Mouse (Mus musculus): Measurements from ENCODE around the gene Pdgfra. TPM values are rescaled to one million over a fixed set of nuclear protein-coding genes. Genes with fewer than 3 reads are reported as not detected.

Pdgfra gene
- polyA plus RNA-seq, 1 experiment from 2014 or later = 50.1 TPM

DNA sequence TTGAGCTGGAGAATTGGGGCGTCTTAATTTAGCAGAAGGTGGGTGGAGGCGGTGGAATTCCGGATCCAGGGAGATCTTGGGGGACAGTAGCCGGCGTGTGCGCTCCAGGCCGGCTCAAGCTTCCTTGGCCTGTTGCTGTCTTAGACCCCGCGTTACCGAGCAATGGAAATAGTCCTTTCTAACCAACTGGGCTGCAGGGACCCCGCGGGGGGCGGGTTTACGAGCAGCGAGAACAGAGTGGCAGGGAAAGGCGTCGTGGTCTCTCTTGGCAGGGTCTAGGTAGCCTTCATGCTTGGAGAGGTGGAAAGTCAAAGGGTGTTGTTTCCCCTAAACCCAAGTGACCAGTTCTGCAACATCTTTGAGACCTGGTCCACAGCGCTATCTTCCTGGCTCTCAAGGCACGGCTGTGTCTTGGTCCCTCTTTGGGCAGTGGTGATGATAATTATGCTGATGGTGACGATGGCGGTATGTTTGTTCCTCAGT is 4.5 kb downstream of the Pdgfra start:
- peak overlapping the region; percentile 53 for H3K4me3 ChIP-seq
- H3K27me3 ChIP-seq = peaks cover 48% of the 10 kb centered on the region
- H3K4me2 ChIP-seq (replicated peaks) = peak overlapping the region; percentile 90
- 1% methylated on average over 21 of the region's 21 CpGs for WGBS
- H3K36me3 ChIP-seq = no peaks in the 10 kb centered on the region
- peak overlapping the region; percentile 65 for H3K9ac ChIP-seq
- no peaks in the 10 kb centered on the region for H3K9me3 ChIP-seq (replicated peaks)
- peak overlapping the region; percentile 83 for H3K27ac ChIP-seq
- H3K4me1 ChIP-seq = peaks cover 31% of the 10 kb centered on the region
- ATAC-seq (ENCODE audit: low FRiP score) = peak; percentile 66

DNA sequence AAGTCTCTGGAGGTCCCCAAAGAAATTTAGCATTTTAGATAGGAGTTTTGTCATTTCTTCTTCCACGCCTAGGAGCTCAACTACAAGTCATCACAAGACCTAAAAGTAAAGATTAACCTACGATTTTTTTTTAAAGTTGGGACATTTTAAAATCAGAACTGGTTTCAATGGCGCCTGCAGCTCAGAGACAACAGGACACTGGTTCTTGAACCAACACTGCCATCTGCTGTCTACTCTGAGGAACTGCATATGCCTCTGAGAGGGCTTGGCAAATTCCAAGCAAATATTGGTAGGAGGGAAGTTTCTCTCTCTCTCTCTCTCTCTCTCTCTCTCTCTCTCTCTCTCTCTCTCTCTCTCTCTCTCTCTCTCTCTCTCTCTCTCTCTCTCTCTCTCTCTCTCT is 4.9 kb downstream of the Pdgfra start:
- Histone ChIP-seq H3K4me3 (peak overlapping the region; percentile 53), H3K9me3 (replicated peaks) (no peaks in the 10 kb centered on the region), H3K27me3 (peaks cover 43% of the 10 kb centered on the region), H3K9ac (peak overlapping the region; percentile 65; the same call in 1 of the 2 replicates), H3K4me2 (replicated peaks) (peak overlapping the region; percentile 90), H3K4me1 (peaks cover 30% of the 10 kb centered on the region), H3K36me3 (no peaks in the 10 kb centered on the region), H3K27ac (0 out of 2 replicates have a peak overlapping the region, but pooled peaks have one; percentile 83)
- no peak for ATAC-seq (ENCODE audit: low FRiP score)
- WGBS = 0% methylated on average over 3 of the region's 3 CpGs

DNA sequence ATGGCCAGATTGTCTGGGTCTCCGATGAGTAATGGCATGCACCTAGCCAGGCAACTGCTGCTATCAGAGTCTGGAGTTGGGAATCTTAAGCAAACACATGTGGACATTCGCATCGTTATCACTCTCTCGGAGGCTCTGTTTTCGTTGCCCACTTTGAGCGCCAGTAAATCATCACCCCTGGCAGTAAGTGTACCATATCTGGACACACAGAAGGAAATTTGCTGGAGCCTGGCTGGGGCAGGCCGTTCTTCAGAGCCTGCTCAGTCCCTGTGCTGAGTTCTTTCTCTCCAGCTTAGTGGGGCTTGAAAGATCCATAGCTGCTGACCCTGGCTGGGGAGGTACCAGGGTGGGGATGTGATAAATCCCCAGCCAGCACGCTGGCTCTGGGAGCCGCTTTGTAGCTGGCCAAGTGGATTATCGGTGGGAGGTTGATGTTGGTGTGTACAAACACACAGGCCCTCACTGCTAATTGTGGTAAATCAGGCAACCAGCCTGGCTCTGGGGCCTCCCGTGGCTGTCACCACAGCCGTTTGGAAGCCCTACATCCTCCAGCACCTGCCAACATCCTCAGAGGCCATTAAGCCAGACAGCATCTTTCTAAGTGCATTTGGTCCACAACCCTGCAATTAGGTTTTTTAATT is 8.6 kb downstream of the Pdgfra start:
- Histone ChIP-seq H3K4me1 (peaks cover 8% of the 10 kb centered on the region; the same call in 1 of the 2 replicates), H3K9me3 (replicated peaks) (no peaks in the 10 kb centered on the region), H3K27me3 (peaks cover 11% of the 10 kb centered on the region), H3K36me3 (no peaks in the 10 kb centered on the region), H3K27ac (no peak overlapping the region), H3K4me2 (replicated peaks) (no peak overlapping the region), H3K9ac (no peak overlapping the region), H3K4me3 (no peak overlapping the region)
- ATAC-seq (ENCODE audit: low FRiP score) = no peak
- 69% methylated on average over 12 of the region's 12 CpGs for WGBS

DNA sequence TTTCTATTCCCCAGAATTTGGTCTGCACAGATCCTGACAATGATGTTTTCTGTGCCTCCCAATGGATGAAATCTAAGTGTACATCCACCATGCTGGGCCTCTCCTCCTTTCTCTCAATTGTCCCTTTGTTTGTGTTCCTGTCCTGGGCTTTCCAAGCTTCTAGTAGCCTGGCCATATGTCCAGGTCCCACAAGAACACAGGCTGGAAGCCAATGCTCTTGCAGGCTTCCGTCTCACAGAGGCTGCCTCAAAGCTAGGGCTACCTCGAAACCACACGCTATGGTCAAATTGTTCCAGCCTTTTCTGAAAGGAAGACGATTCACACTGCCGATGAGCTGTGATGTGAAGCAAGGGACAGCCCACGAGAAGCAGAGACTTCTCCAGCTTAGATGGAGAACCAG is 9.5 kb downstream of the Pdgfra start:
- H3K27me3 ChIP-seq = 0 out of 2 replicates have a peak, but pooled peaks cover 3% of the 10 kb centered on the region
- H3K4me1 ChIP-seq = 0 out of 2 replicates have a peak, but pooled peaks cover 2% of the 10 kb centered on the region
- H3K4me3 ChIP-seq = no peak overlapping the region
- WGBS = 88% methylated on average over 6 of the region's 6 CpGs
- no peak overlapping the region for H3K27ac ChIP-seq
- no peak overlapping the region for H3K9ac ChIP-seq
- H3K9me3 ChIP-seq (replicated peaks) = no peaks in the 10 kb centered on the region
- H3K4me2 ChIP-seq (replicated peaks) = no peak overlapping the region
- ATAC-seq (ENCODE audit: low FRiP score) = no peak
- no peaks in the 10 kb centered on the region for H3K36me3 ChIP-seq

DNA sequence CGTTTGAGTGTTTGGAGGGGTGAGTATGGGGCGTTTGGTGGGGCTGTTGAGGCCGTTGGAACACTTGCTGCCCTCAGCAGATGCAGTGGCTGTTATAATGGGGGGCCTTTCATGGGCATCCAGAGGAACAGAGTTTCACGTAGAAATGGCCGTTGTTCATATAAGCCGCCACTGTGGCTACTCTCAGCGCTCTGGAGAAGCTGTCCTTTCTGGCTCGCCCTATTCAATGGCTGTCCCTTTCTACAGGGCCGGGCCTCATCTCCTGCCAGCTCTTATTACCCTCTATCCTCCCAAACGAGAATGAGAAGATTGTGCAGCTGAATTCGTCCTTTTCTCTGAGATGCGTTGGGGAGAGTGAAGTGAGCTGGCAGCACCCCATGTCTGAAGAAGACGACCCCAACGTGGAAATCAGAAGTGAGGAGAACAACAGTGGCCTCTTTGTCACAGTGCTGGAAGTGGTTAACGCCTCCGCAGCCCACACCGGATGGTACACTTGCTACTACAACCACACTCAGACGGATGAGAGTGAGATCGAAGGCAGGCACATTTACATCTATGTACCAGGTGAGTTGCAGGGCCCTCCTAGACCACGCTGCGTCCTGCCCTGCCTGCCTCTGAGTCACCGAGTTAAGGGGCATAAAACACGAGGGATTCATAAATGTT is 11.3 kb downstream of the Pdgfra start:
- Histone ChIP-seq H3K36me3 (no peaks in the 10 kb centered on the region), H3K9me3 (replicated peaks) (no peaks in the 10 kb centered on the region), H3K4me2 (replicated peaks) (no peak overlapping the region), H3K4me3 (no peak overlapping the region), H3K9ac (no peak overlapping the region), H3K27ac (no peak overlapping the region), H3K27me3 (0 out of 2 replicates have a peak, but pooled peaks cover 3% of the 10 kb centered on the region), H3K4me1 (0 out of 2 replicates have a peak, but pooled peaks cover 2% of the 10 kb centered on the region)
- no peak for ATAC-seq (ENCODE audit: low FRiP score)
- WGBS = 86% methylated on average over 23 of the region's 23 CpGs

DNA sequence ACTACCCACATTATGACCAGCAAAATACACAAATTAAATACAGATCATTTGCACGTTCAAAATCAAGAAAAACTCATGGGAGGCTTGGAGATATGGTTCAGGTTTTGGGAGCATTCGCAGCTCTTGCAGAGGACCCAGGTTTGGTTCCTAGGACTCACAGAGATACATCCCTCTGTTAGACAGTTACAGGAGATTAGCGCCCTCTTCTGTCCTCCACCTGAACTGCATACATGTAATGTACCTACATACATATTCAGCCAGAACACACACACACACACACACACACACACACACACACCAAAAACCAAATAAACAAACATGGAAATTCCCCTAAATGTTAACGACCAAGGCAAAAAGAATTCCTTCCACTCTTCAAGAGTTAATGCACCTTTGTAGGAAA is 12.6 kb downstream of the Pdgfra start:
- whole genome bisulfite sequencing = 77% methylated on average over 4 of the region's 4 CpGs
- no peak overlapping the region for H3K9ac ChIP-seq
- H3K36me3 ChIP-seq = no peaks in the 10 kb centered on the region
- 0 out of 2 replicates have a peak, but pooled peaks cover 2% of the 10 kb centered on the region for H3K4me1 ChIP-seq
- no peak overlapping the region for H3K4me2 ChIP-seq (replicated peaks)
- no peak overlapping the region for H3K4me3 ChIP-seq
- no peak for ATAC-seq (ENCODE audit: low FRiP score)
- no peaks in the 10 kb centered on the region for H3K27me3 ChIP-seq
- no peaks in the 10 kb centered on the region for H3K9me3 ChIP-seq (replicated peaks)
- no peak overlapping the region for H3K27ac ChIP-seq

DNA sequence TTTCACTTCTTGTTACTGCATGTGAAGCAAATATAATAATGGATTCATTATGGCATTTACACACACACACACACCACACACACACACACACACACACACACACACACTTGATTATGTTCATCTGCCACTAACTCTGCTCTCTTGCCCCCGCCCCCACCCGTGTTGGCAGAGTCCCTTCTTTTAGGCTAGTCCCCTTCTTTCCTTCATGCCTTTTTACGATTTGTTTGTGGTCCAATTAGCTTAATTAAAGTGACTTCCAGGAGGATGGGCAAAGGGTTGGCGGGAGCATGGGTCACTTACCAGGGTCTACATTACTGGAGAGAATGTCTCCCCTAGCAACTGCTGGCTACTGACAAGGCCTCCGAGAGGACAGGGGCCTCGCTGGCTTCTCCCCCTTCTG is 17.7 kb downstream of the Pdgfra start:
- H3K4me1 ChIP-seq = no peaks in the 10 kb centered on the region
- WGBS = 59% methylated on average over 6 of the region's 6 CpGs
- 0 out of 2 replicates have a peak, but pooled peaks cover 3% of the 10 kb centered on the region for H3K36me3 ChIP-seq
- no peak overlapping the region for H3K4me2 ChIP-seq (replicated peaks)
- H3K27me3 ChIP-seq = no peaks in the 10 kb centered on the region
- no peak overlapping the region for H3K9ac ChIP-seq
- no peaks in the 10 kb centered on the region for H3K9me3 ChIP-seq (replicated peaks)
- ATAC-seq (ENCODE audit: low FRiP score) = no peak
- H3K4me3 ChIP-seq = no peak overlapping the region
- no peak overlapping the region for H3K27ac ChIP-seq

DNA sequence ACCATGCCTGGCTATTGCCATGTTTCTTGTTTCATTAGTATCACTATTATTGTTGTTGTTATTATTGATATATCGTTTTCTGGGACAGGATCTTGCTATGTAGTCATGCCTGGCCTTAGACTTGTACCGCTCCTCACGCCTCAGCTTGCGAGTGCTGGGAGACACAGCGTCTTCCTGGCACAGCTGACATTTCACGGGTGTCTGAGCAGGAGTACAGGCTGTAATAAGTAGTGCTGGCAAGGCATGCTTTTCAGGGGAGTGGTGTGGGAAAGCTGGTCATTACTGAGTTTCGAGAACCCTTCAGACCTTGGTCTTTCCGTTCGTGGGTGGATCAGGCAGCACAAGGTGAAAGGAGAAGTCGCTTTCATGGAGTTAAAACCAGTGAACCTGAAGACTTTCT is 19.8 kb downstream of the Pdgfra start:
- no peak for ATAC-seq (ENCODE audit: low FRiP score)
- no peak overlapping the region for H3K9ac ChIP-seq
- H3K27ac ChIP-seq = no peak overlapping the region
- no peaks in the 10 kb centered on the region for H3K27me3 ChIP-seq
- H3K4me1 ChIP-seq = no peaks in the 10 kb centered on the region
- H3K4me3 ChIP-seq = no peak overlapping the region
- H3K9me3 ChIP-seq (replicated peaks) = no peaks in the 10 kb centered on the region
- 82% methylated on average over 10 of the region's 10 CpGs for WGBS
- no peak overlapping the region for H3K4me2 ChIP-seq (replicated peaks)
- 0 out of 2 replicates have a peak, but pooled peaks cover 3% of the 10 kb centered on the region for H3K36me3 ChIP-seq

DNA sequence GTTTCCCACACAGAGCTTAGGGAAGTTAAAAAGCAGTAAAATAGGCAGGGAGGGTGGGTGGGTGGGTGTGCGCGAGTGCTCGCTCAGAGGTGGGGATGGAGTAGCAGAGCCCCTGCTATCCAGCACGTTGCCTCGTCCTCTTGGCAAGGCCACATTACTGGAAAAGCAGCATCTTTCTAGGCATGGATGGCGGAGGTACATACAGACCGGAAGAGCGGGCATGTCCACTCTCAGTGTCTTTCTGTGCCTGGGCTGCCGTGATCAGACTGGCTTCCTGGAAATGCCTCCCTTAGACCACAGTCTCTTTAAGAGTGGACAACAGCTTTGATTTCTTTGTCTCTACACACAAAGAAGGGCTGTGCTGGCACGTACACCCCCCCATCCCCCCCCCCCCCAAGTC is 27.2 kb downstream of the Pdgfra start:
- Histone ChIP-seq H3K4me1 (no peaks in the 10 kb centered on the region), H3K4me3 (no peak overlapping the region), H3K9ac (no peak overlapping the region), H3K4me2 (replicated peaks) (no peak overlapping the region), H3K36me3 (no peaks in the 10 kb centered on the region), H3K27ac (no peak overlapping the region), H3K27me3 (no peaks in the 10 kb centered on the region), H3K9me3 (replicated peaks) (no peaks in the 10 kb centered on the region)
- no peak for ATAC-seq (ENCODE audit: low FRiP score)
- WGBS = 77% methylated on average over 10 of the region's 10 CpGs

DNA sequence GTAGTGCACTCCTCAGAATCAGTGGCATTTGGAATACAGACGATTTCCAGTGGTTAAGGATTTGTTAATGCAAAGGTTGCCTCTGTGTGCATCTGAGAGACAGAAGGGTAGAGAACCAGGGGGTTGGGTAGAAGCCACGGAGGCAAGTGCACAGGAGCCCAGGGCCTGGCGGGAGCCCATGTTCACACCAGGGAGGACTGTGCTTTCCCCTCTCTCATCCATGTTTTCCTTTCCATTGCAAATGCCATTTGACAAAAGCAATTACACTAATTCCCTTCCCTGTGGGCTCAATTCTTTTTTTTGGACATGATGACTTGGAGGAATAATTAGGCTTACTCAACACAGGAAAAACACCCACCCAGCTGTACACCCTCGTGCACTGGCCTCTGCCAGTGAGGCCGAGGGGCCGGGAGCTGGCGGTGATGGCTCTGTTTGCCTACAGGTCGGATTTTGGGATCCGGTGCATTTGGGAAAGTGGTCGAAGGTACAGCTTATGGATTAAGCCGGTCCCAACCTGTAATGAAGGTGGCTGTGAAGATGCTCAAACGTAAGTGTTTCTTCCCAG is 27.7 kb downstream of the Pdgfra start:
- no peaks in the 10 kb centered on the region for H3K36me3 ChIP-seq
- H3K27me3 ChIP-seq = no peaks in the 10 kb centered on the region
- H3K4me1 ChIP-seq = no peaks in the 10 kb centered on the region
- H3K4me2 ChIP-seq (replicated peaks) = no peak overlapping the region
- no peak for ATAC-seq (ENCODE audit: low FRiP score)
- WGBS = 90% methylated on average over 12 of the region's 12 CpGs
- no peak overlapping the region for H3K9ac ChIP-seq
- no peak overlapping the region for H3K27ac ChIP-seq
- no peak overlapping the region for H3K4me3 ChIP-seq
- no peaks in the 10 kb centered on the region for H3K9me3 ChIP-seq (replicated peaks)

DNA sequence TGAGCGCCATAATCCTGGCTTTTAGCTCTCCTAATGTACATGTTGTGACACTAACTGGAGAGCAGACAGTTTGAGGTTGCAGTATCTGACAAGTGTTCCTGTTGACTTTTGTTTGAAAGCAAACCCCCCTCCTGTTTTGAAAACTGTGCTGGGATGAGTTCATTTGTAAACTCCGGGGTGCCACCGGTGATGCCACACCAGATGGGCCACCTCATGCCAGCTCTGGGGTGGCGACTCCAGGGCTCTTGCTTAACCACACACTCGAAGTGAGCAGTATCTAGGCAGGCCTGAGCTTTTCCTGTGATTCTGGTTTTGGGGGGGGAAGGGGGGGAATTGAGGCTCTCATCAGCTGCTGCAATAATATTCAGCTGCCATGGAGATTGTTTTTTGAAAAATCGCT is 31.6 kb downstream of the Pdgfra start:
- no peaks in the 10 kb centered on the region for H3K36me3 ChIP-seq
- H3K4me2 ChIP-seq (replicated peaks) = no peak overlapping the region
- ATAC-seq (ENCODE audit: low FRiP score) = no peak
- 84% methylated on average over 6 of the region's 6 CpGs for WGBS
- no peak overlapping the region for H3K4me3 ChIP-seq
- no peaks in the 10 kb centered on the region for H3K27me3 ChIP-seq
- no peak overlapping the region for H3K9ac ChIP-seq
- no peaks in the 10 kb centered on the region for H3K9me3 ChIP-seq (replicated peaks)
- H3K4me1 ChIP-seq = no peaks in the 10 kb centered on the region
- H3K27ac ChIP-seq = no peak overlapping the region

DNA sequence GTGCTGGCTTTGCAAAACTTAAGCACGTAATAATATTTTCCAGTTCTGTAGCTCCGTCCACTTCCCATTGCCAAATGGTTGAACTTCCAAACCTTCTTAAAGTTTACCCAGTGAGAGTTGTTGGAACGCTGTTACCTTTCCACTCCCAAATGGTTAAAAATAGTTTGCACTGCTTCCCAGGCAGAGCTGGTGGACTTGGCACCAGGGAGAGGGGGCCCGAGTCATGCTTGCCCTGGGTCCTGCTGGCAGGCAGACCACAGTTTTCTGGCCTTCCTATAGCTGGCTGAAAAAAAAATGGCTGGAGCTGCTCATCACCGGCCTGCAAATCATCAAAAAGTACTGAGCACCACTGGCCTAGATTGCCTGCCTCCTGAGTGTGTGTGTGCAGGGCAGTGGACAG is 32.0 kb downstream of the Pdgfra start:
- no peak overlapping the region for H3K27ac ChIP-seq
- 87% methylated on average over 5 of the region's 5 CpGs for WGBS
- no peak for ATAC-seq (ENCODE audit: low FRiP score)

More for the DNA sequence above, 32.0 kb downstream of the Pdgfra start:
- no peaks in the 10 kb centered on the region for H3K4me1 ChIP-seq
- no peaks in the 10 kb centered on the region for H3K9me3 ChIP-seq (replicated peaks)
- no peaks in the 10 kb centered on the region for H3K36me3 ChIP-seq
- H3K27me3 ChIP-seq = no peaks in the 10 kb centered on the region
- H3K9ac ChIP-seq = no peak overlapping the region
- no peak overlapping the region for H3K4me3 ChIP-seq
- no peak overlapping the region for H3K4me2 ChIP-seq (replicated peaks)
